8 mouse cellular contexts compared by ENCODE assay signal in the genomic region with DNA sequence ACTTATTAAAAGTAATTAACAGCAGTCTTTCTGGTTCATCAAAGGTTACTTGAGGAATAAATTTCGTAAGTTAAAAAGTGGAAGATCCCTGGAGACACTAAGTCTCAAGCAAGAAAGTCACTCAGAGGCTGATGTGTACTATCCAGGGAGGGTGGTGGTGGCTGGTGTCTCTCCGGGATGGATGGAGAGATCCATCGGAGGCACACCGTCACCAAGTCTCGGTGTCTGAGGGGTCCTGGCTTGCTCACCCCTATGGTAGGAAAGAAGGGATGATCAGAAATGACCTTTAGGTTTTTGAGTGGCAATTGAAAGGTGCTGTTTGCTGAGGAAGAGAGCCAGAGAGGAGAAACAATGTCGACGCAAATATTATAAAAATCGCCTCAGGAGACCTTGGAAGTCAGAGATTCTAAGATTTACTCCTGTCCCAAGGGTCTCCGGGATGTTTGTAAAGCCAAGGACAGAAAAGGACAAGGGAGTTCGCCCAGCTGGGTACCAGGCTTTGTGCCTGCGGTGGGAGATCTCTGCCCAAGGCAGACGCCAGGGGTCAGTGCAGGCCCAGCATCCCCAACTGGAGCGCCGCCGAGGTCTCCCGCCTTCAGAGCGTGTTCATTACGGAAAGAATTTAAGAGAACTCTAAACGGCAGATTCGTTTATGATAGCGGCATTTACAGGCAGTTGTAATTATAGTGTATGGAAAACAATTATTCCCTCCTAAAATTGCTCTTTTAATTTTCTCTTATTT.
DNase-seq lines count a peak whose midpoint lies in the region; ATAC-seq lines count a peak whose summit lies in the region.

No protein-coding gene starts in this region.

- no peaks in the 10 kb centered on the region for H3K36me3 ChIP-seq in embryonic facial prominence, embryonic 15.5 days
- H3K36me3 ChIP-seq in limb, embryonic 13.5 days = no peaks in the 10 kb centered on the region
- no peaks in the 10 kb centered on the region for H3K36me3 ChIP-seq in midbrain, embryonic 14.5 days (ENCODE audit: control insufficient read depth, insufficient read depth, low read length)

- peak; percentile 79 for DNase-seq in brain, adult 2 months (ENCODE audit: low read depth, low spot score)
- DNase-seq in heart, adult 8-10 months (ENCODE audit: low spot score) = peak; percentile 78
- DNase-seq in kidney, adult 8-10 months = peak; percentile 13 to 60
- peak; percentile 92 for DNase-seq in midbrain, embryonic 14.5 days
- DNase-seq in spleen, adult 18-20 months = peak; percentile 62 to 80

- 11% methylated on average over 21 of the region's 21 CpGs for WGBS in embryonic facial prominence, embryonic 15.5 days
- 15% methylated on average over 21 of the region's 21 CpGs for WGBS in limb, embryonic 13.5 days
- WGBS in midbrain, embryonic 14.5 days = 12% methylated on average over 21 of the region's 21 CpGs

- H3K4me2 ChIP-seq in embryonic facial prominence, embryonic 15.5 days (replicated peaks) = peak overlapping the region; percentile 92
- H3K4me2 ChIP-seq in limb, embryonic 13.5 days (replicated peaks) = peak overlapping the region; percentile 91
- peak overlapping the region; percentile 83 for H3K4me2 ChIP-seq in midbrain, embryonic 14.5 days (ENCODE audit: low read length)

- peak overlapping the region; percentile 50 for H3K4me3 ChIP-seq in embryonic facial prominence, embryonic 15.5 days (replicated peaks)
- peak overlapping the region; percentile 52 for H3K4me3 ChIP-seq in limb, embryonic 13.5 days
- peak overlapping the region; percentile 40 for H3K4me3 ChIP-seq in midbrain, embryonic 14.5 days (replicated peaks; ENCODE audit: low read depth, low read length)

- H3K27me3 ChIP-seq in embryonic facial prominence, embryonic 15.5 days = no peaks in the 10 kb centered on the region
- peaks cover 9% of the 10 kb centered on the region for H3K27me3 ChIP-seq in limb, embryonic 13.5 days
- H3K27me3 ChIP-seq in midbrain, embryonic 14.5 days (ENCODE audit: control insufficient read depth, insufficient read depth, low read length) = no peaks in the 10 kb centered on the region

- peaks cover 12% of the 10 kb centered on the region; the same call in 1 of the 2 replicates for H3K4me1 ChIP-seq in embryonic facial prominence, embryonic 15.5 days
- H3K4me1 ChIP-seq in limb, embryonic 13.5 days = peaks cover 10% of the 10 kb centered on the region; the same call in 1 of the 2 replicates
- H3K4me1 ChIP-seq in midbrain, embryonic 14.5 days (ENCODE audit: control insufficient read depth, insufficient read depth, low read length) = no peaks in the 10 kb centered on the region

- H3K9ac ChIP-seq in embryonic facial prominence, embryonic 15.5 days = peak overlapping the region; percentile 28; the same call in 1 of the 2 replicates
- H3K9ac ChIP-seq in limb, embryonic 13.5 days = peak overlapping the region; percentile 67
- H3K9ac ChIP-seq in midbrain, embryonic 14.5 days (replicated peaks; ENCODE audit: low read length) = peak overlapping the region; percentile 51; the same call in 1 of the 2 replicates

- H3K27ac ChIP-seq in embryonic facial prominence, embryonic 15.5 days (replicated peaks) = peak overlapping the region; percentile 55; the same call in 1 of the 2 replicates
- H3K27ac ChIP-seq in limb, embryonic 13.5 days = no peak overlapping the region
- no peak overlapping the region for H3K27ac ChIP-seq in midbrain, embryonic 14.5 days (replicated peaks; ENCODE audit: low read depth, low read length)

- peak; percentile 82 for ATAC-seq in embryonic facial prominence, embryonic 15.5 days (ENCODE audit: insufficient number of reproducible peaks, low FRiP score, low TSS enrichment, low read depth)
- peak; percentile 84; the same call in 1 of the 2 replicates for ATAC-seq in limb, embryonic 13.5 days (ENCODE audit: low FRiP score, low read depth)
- ATAC-seq in midbrain, embryonic 14.5 days (ENCODE audit: low FRiP score, low TSS enrichment) = peak; percentile 68; the same call in 1 of the 2 replicates
- ATAC-seq in inflammation-experienced regulatory T-cells, adult 6 months = no peak

- no peaks in the 10 kb centered on the region for H3K9me3 ChIP-seq in embryonic facial prominence, embryonic 15.5 days (replicated peaks)
- no peaks in the 10 kb centered on the region for H3K9me3 ChIP-seq in limb, embryonic 13.5 days
- H3K9me3 ChIP-seq in midbrain, embryonic 14.5 days (ENCODE audit: control insufficient read depth, low read length) = no peaks in the 10 kb centered on the region

Comparison
In these comparisons a context has a peak if more than half of its experiments do, and no peak if none do; other contexts are left out.
1. DNase-seq: peak in every context shown above with its lines; median percentile 92 in midbrain, embryonic 14.5 days; 79 in brain, adult 2 months; 78 in heart, adult 8-10 months; 71 in spleen, adult 18-20 months; 36 in kidney, adult 8-10 months.